Mouse (Mus musculus): ENCODE data around the gene Flcn. TPM values are rescaled to one million over a fixed set of nuclear protein-coding genes. Genes with fewer than 3 reads are reported as not detected.

The Flcn gene
- total and polyA plus RNA-seq, 3 experiments, result 31.7 to 36.1 (median 35.1) TPM

DNA sequence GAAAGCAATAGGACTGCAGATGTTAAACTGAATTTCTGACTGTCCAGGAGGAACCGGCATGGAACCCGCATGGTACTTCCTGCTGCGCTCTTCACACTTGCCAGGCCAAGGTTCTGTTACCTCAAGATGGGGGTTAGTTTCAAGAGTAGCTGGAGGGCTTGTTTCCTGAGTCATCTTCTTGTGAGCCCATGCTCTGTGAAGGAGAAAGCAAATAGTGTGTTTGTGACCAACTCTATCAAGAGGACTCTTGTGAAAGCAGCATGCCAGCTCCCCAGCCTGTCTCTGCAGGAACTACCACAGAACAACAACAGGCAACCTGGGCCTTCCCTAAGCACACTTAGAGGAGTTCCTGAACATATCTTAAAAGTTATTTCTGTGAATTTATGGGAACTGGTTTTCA lies 8.1 kb upstream of the Flcn start:
- dilution Hi-C loops (cut with MboI; ENCODE audit: extremely low pct_ligation_motif_present, extremely low pct_unique_long_range_greater_than_20kb, low sequenced_read_pairs) (no loop called here), in situ Hi-C loops (cut with MboI; ENCODE audit: low pct_ligation_motif_present, low pct_unique_long_range_greater_than_20kb, low sequenced_read_pairs) (no loop called here)
- Histone ChIP-seq H3K36me3 (replicated peaks in 1 of 2; ENCODE audit: control insufficient read depth in 1 of 2, insufficient read depth in 1 of 2, low read length in 1 of 2) (peaks cover 66 to 78% of the 10 kb centered on the region in 2 experiments), H3K9me3 (replicated peaks; ENCODE audit: low read length) (no peaks in the 10 kb centered on the region), H3K27ac (ENCODE audit: insufficient read depth, low read depth) (no peak overlapping the region), H3K4me1 (ENCODE audit: control insufficient read depth in 1 of 2, insufficient read depth in 2 of 2) (no peaks in the 10 kb centered on the region), H3K4me3 (replicated peaks in 1 of 3; ENCODE audit: low read depth in 2 of 3, low read length in 2 of 3, poor library complexity in 1 of 3) (no peak overlapping the region), H3K9ac (ENCODE audit: insufficient read depth, low read depth) (no peak overlapping the region), H3K4me2 (ENCODE audit: insufficient read depth, low read depth, poor library complexity, severe bottlenecking) (no peak overlapping the region), H3K27me3 (replicated peaks) (no peaks in the 10 kb centered on the region), H3K79me2 (replicated peaks; ENCODE audit: control insufficient read depth, extremely low read depth, insufficient read depth, poor library complexity, severe bottlenecking) (no peaks in the 10 kb centered on the region)
- no peak for TF ChIP-seq MAFK (IDR thresholded peaks at IDR 0.05; ENCODE audit: insufficient replicate concordance, low read length)
- no peak for TF ChIP-seq MYC (IDR thresholded peaks at IDR 0.05; ENCODE audit: low read depth, low read length)
- TF ChIP-seq EP300 (IDR thresholded peaks at IDR 0.05; ENCODE audit: low read length), result no peak
- no peak for TF ChIP-seq MEF2A (IDR thresholded peaks at IDR 0.05; ENCODE audit: borderline replicate concordance, low read depth, low read length)
- TF ChIP-seq USF1 (IDR thresholded peaks at IDR 0.05; ENCODE audit: low read depth, low read length), result no peak
- TF ChIP-seq BHLHE40 (IDR thresholded peaks at IDR 0.05; ENCODE audit: low read depth, low read length), result no peak
- TF ChIP-seq UBTF (IDR thresholded peaks at IDR 0.05; ENCODE audit: low read depth, low read length), result no peak
- no peak for DNase-seq (ENCODE audit: extremely low read depth)

- H3K79me2 ChIP-seq (replicated peaks; ENCODE audit: control insufficient read depth, extremely low read depth, insufficient read depth, poor library complexity, severe bottlenecking), result no peaks in the 10 kb centered on the region
- DNase-seq (ENCODE audit: extremely low read depth), result no peak
- no peak overlapping the region for H3K4me2 ChIP-seq (ENCODE audit: insufficient read depth, low read depth, poor library complexity, severe bottlenecking)
- H3K27me3 ChIP-seq (replicated peaks), result no peaks in the 10 kb centered on the region
- no peak overlapping the region for H3K4me3 ChIP-seq (replicated peaks in 1 of 3; ENCODE audit: low read depth in 2 of 3, low read length in 2 of 3, poor library complexity in 1 of 3)
- dilution Hi-C loops (cut with MboI; ENCODE audit: extremely low pct_ligation_motif_present, extremely low pct_unique_long_range_greater_than_20kb, low sequenced_read_pairs) (no loop called here), in situ Hi-C loops (cut with MboI; ENCODE audit: low pct_ligation_motif_present, low pct_unique_long_range_greater_than_20kb, low sequenced_read_pairs) (no loop called here)
- H3K27ac ChIP-seq (ENCODE audit: insufficient read depth, low read depth), result no peak overlapping the region
- no peak overlapping the region for H3K9ac ChIP-seq (ENCODE audit: insufficient read depth, low read depth)
- no peaks in the 10 kb centered on the region for H3K9me3 ChIP-seq (replicated peaks; ENCODE audit: low read length)
- peaks cover 48 to 58% of the 10 kb centered on the region in 2 experiments for H3K36me3 ChIP-seq (replicated peaks in 1 of 2; ENCODE audit: control insufficient read depth in 1 of 2, insufficient read depth in 1 of 2, low read length in 1 of 2)
- TF ChIP-seq POLR2AphosphoS2 (IDR thresholded peaks at IDR 0.05; ENCODE audit: low read depth, low read length), result peak; percentile 53; the same call in 1 of the 2 replicates
- TF ChIP-seq SMC3 (IDR thresholded peaks at IDR 0.05; ENCODE audit: low read depth, low read length), result no peak
- no peak for TF ChIP-seq USF1 (IDR thresholded peaks at IDR 0.05; ENCODE audit: low read depth, low read length)
- TF ChIP-seq CTCF (conservative IDR thresholded peaks at IDR 0.05 in 1 of 2, IDR thresholded peaks at IDR 0.05 in 1 of 2; ENCODE audit: low read depth in 2 of 2, low read length in 2 of 2), result 0 out of 4 replicates have a peak, but pooled peaks of 1 of the 2 experiments have one; percentile 8
- no peak for TF ChIP-seq PAX5 (IDR thresholded peaks at IDR 0.05; ENCODE audit: low read length)
- TF ChIP-seq NRF1 (IDR thresholded peaks at IDR 0.05; ENCODE audit: low read depth, low read length), result no peak
- H3K4me1 ChIP-seq (ENCODE audit: control insufficient read depth in 1 of 2, insufficient read depth in 2 of 2), result peaks cover 5 to 16% of the 10 kb centered on the region in 2 experiments; a peak in 3 of 4 replicates
These were observed 5.8 kb upstream of the Flcn start for GRCm38 (mm10) chr11:59815482-59816065.

DNA sequence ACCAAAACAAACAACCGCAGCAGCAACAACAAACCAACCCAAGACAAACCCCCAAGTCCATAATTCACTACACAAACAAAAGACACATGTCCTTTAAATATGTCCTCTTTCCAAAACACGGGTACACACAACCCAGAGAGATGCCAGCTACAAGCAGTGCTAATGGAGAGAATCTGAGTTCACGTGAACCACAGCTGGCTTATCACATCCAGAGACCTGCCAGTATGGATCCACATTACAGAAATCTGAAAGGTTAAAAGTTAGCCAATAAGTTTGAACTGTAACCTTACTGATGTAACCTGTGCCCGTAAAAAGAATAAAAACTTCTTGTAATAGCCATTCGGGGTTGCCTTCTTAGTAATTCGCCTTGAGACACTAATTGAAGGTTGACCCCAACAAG lies 5.1 kb upstream of the Flcn start:
- Histone ChIP-seq H3K9me3 (replicated peaks; ENCODE audit: low read length) (no peaks in the 10 kb centered on the region), H3K27me3 (replicated peaks) (no peaks in the 10 kb centered on the region), H3K4me3 (replicated peaks in 1 of 3; ENCODE audit: low read depth in 2 of 3, low read length in 2 of 3, poor library complexity in 1 of 3) (no peak overlapping the region), H3K36me3 (replicated peaks in 1 of 2; ENCODE audit: control insufficient read depth in 1 of 2, insufficient read depth in 1 of 2, low read length in 1 of 2) (peaks cover 42 to 52% of the 10 kb centered on the region in 2 experiments), H3K27ac (ENCODE audit: insufficient read depth, low read depth) (no peak overlapping the region), H3K79me2 (replicated peaks; ENCODE audit: control insufficient read depth, extremely low read depth, insufficient read depth, poor library complexity, severe bottlenecking) (no peaks in the 10 kb centered on the region), H3K9ac (ENCODE audit: insufficient read depth, low read depth) (no peak overlapping the region), H3K4me2 (ENCODE audit: insufficient read depth, low read depth, poor library complexity, severe bottlenecking) (no peak overlapping the region), H3K4me1 (ENCODE audit: control insufficient read depth in 1 of 2, insufficient read depth in 2 of 2) (peaks cover 5 to 16% of the 10 kb centered on the region in 2 experiments; a peak in 3 of 4 replicates)
- in situ Hi-C loops (cut with MboI; ENCODE audit: low pct_ligation_motif_present, low pct_unique_long_range_greater_than_20kb, low sequenced_read_pairs) (no loop called here), dilution Hi-C loops (cut with MboI; ENCODE audit: extremely low pct_ligation_motif_present, extremely low pct_unique_long_range_greater_than_20kb, low sequenced_read_pairs) (no loop called here)
- no peak for TF ChIP-seq NRF1 (IDR thresholded peaks at IDR 0.05; ENCODE audit: low read depth, low read length)
- TF ChIP-seq MAZ (IDR thresholded peaks at IDR 0.05; ENCODE audit: low read depth, low read length), result no peak
- TF ChIP-seq JUND (conservative IDR thresholded peaks at IDR 0.05; ENCODE audit: low read depth, low read length), result no peak
- no peak for TF ChIP-seq ZMIZ1 (IDR thresholded peaks at IDR 0.05; ENCODE audit: low read depth, low read length)
- no peak for TF ChIP-seq POLR2A (IDR thresholded peaks at IDR 0.05; ENCODE audit: low read depth, low read length)
- no peak for TF ChIP-seq BHLHE40 (IDR thresholded peaks at IDR 0.05; ENCODE audit: low read depth, low read length)
- TF ChIP-seq IRF4 (IDR thresholded peaks at IDR 0.05; ENCODE audit: low read depth, low read length), result no peak
- no peak for TF ChIP-seq CTCF (conservative IDR thresholded peaks at IDR 0.05 in 1 of 2, IDR thresholded peaks at IDR 0.05 in 1 of 2; ENCODE audit: low read depth in 2 of 2, low read length in 2 of 2)
- no peak for TF ChIP-seq E2F4 (IDR thresholded peaks at IDR 0.05; ENCODE audit: insufficient replicate concordance, low read depth, low read length)
- no peak for TF ChIP-seq UBTF (IDR thresholded peaks at IDR 0.05; ENCODE audit: low read depth, low read length)
- TF ChIP-seq KAT2A (IDR thresholded peaks at IDR 0.05; ENCODE audit: insufficient replicate concordance, low read length), result no peak
- TF ChIP-seq POLR2AphosphoS2 (IDR thresholded peaks at IDR 0.05; ENCODE audit: low read depth, low read length), result no peak; the same call in 1 of the 2 replicates
- no peak for TF ChIP-seq MEF2A (IDR thresholded peaks at IDR 0.05; ENCODE audit: borderline replicate concordance, low read depth, low read length)
- no peak for TF ChIP-seq MAX (IDR thresholded peaks at IDR 0.05; ENCODE audit: low read length)
- no peak for TF ChIP-seq RAD21 (IDR thresholded peaks at IDR 0.05; ENCODE audit: low read depth, low read length)
- TF ChIP-seq USF2 (conservative IDR thresholded peaks at IDR 0.05; ENCODE audit: low read depth, low read length), result no peak
- no peak for TF ChIP-seq ELF1 (IDR thresholded peaks at IDR 0.05; ENCODE audit: low read depth, low read length)
- TF ChIP-seq ZC3H11A (IDR thresholded peaks at IDR 0.05; ENCODE audit: low read depth, low read length), result no peak
- DNase-seq (ENCODE audit: extremely low read depth), result no peak
